In genomic region chr16:13216116-13216952, GRCm38 (mm10) we compare ENCODE assay signal across 10 mouse cellular contexts. TPM values are rescaled to one million over a fixed set of nuclear protein-coding genes. Genes with fewer than 3 reads are reported as not detected.
A peak's percentile ranks its signal among the peaks of the same experiment; 100 is the strongest.
DNase-seq lines count a peak whose midpoint lies in the region; ATAC-seq and TF ChIP-seq lines count a peak whose summit lies in the region.
"Had no signal": no experiment of that assay in that cellular context is flagged by ENCODE, and none has a peak within 500 bp of the region (broad histone marks: within the 10 kb centered on the region; RNA-seq: fewer than 3 reads in every experiment).

No protein-coding gene starts in this region.

- DNase-seq in lung, embryonic 14.5 days: peak; percentile 62
- DNase-seq in lung, postnatal 4 days: no peak
- peak; percentile 35 for DNase-seq in gastrocnemius, postnatal 14 days
- no peak for DNase-seq in left cerebral cortex, postnatal 25 days (ENCODE audit: low spot score in 2 of 2)
- DNase-seq: retina, postnatal 1 day; thymus, postnatal 36 days had no signal

- H3K4me3 ChIP-seq in lung, embryonic 14.5 days (ENCODE audit: low read depth, low read length): no peak overlapping the region
- no peak overlapping the region for H3K4me3 ChIP-seq in stomach, embryonic 15.5 days (replicated peaks)
- H3K4me3 ChIP-seq: midbrain, embryonic 15.5 days had no signal

- 64% methylated on average over 5 of the region's 5 CpGs for WGBS in lung, embryonic 14.5 days
- 60% methylated on average over 5 of the region's 5 CpGs for WGBS in stomach, embryonic 15.5 days

- TF ChIP-seq CTCF in lung, embryonic 14.5 days (IDR thresholded peaks at IDR 0.05; ENCODE audit: low read depth): peak; percentile 49

- H3K4me2 ChIP-seq in lung, embryonic 14.5 days: no peak overlapping the region
- no peak overlapping the region for H3K4me2 ChIP-seq in stomach, embryonic 15.5 days
- H3K4me2 ChIP-seq: midbrain, embryonic 15.5 days had no signal

- H3K9ac ChIP-seq in lung, embryonic 14.5 days: no peak overlapping the region
- no peak overlapping the region for H3K9ac ChIP-seq in stomach, embryonic 15.5 days
- H3K9ac ChIP-seq: midbrain, embryonic 15.5 days had no signal

- no peaks in the 10 kb centered on the region for H3K9me3 ChIP-seq in lung, embryonic 14.5 days (ENCODE audit: low read depth, low read length)
- H3K9me3 ChIP-seq in stomach, embryonic 15.5 days: no peaks in the 10 kb centered on the region
- H3K9me3 ChIP-seq: midbrain, embryonic 15.5 days had no signal

- peak; percentile 31; the same call in 1 of the 2 replicates for ATAC-seq in lung, embryonic 14.5 days (ENCODE audit: insufficient read depth)
- peak; percentile 13 to 67; a peak in 2 of 4 replicates for ATAC-seq in hematopoietic stem cell, adult 5-6 weeks (replicated peaks in 1 of 2; ENCODE audit: insufficient read depth in 1 of 2, low FRiP score in 2 of 2, low TSS enrichment in 1 of 2, low read depth in 1 of 2, poor library complexity in 2 of 2, severe bottlenecking in 2 of 2)
- peak; percentile 65; the same call in 1 of the 2 replicates for ATAC-seq in stomach, embryonic 15.5 days (ENCODE audit: insufficient read depth, low FRiP score, low read depth)
- no peak for ATAC-seq in activated CD4-positive, CD25-positive, alpha-beta regulatory T cell, adult 4 months
- ATAC-seq: midbrain, embryonic 15.5 days had no signal

- no peaks in the 10 kb centered on the region for H3K27me3 ChIP-seq in lung, embryonic 14.5 days (ENCODE audit: insufficient read depth, low read length)
- no peaks in the 10 kb centered on the region for H3K27me3 ChIP-seq in stomach, embryonic 15.5 days (replicated peaks)
- H3K27me3 ChIP-seq: midbrain, embryonic 15.5 days had no signal

- H3K4me1 ChIP-seq in lung, embryonic 14.5 days (ENCODE audit: insufficient read depth): no peaks in the 10 kb centered on the region
- no peaks in the 10 kb centered on the region for H3K4me1 ChIP-seq in stomach, embryonic 15.5 days
- H3K4me1 ChIP-seq: midbrain, embryonic 15.5 days had no signal

- intact Hi-C loops in gastrocnemius, postnatal 14 days (cut with DNase I; ENCODE audit: low total_unique reads): no loop called here
- intact Hi-C loops in left cerebral cortex, postnatal 25 days (cut with DNase I): no loop called here

- H3K27ac ChIP-seq in lung, embryonic 14.5 days (ENCODE audit: low read depth): no peak overlapping the region
- no peak overlapping the region for H3K27ac ChIP-seq in stomach, embryonic 15.5 days
- H3K27ac ChIP-seq: midbrain, embryonic 15.5 days had no signal

- H3K36me3 ChIP-seq in lung, embryonic 14.5 days (ENCODE audit: insufficient read depth): no peaks in the 10 kb centered on the region
- H3K36me3 ChIP-seq in stomach, embryonic 15.5 days: no peaks in the 10 kb centered on the region
- H3K36me3 ChIP-seq: midbrain, embryonic 15.5 days had no signal

RNA-seq across cellular contexts. Expression of gene Mrtfb, which starts 39.9 kb away (rescaled TPM):
- 33.9 and 35.1 TPM in 2 replicates for polyA plus RNA-seq in lung, embryonic 14.5 days (2014; fragmentation: Nextera tagmentation; extraction: Ambion mirVana)
- 10 to 100 TPM; 27.4 to 33.3 TPM for total RNA-seq in gastrocnemius, postnatal 14 days (2021)
- 9.1 and 10.4 TPM in 2 replicates for total RNA-seq in hematopoietic stem cell, adult 5-6 weeks (2017)
- 22.5 and 22.8 TPM in 2 replicates for polyA plus RNA-seq in stomach, embryonic 15.5 days (2015; fragmentation: Nextera tagmentation; extraction: Ambion mirVana)
- polyA plus RNA-seq in activated CD4-positive, CD25-positive, alpha-beta regulatory T cell, adult 4 months (2017; shearing (Covaris generic)): 10 to 100 TPM; 11.9 to 14.2 TPM
- total RNA-seq in left cerebral cortex, postnatal 25 days (2021): 100 to 1,000 TPM; 182 to 185 TPM

Comparison
In these comparisons a context has a peak if more than half of its experiments do, and no peak if none do; other contexts are left out.
1. DNase-seq: peak in lung, embryonic 14.5 days (single experiment) and gastrocnemius, postnatal 14 days (single experiment); none in lung, postnatal 4 days (0 of 2) and left cerebral cortex, postnatal 25 days (0 of 2).
2. RNA of gene Mrtfb, which starts 39.9 kb away (total RNA-seq): 182 to 185 TPM in left cerebral cortex, postnatal 25 days; 27.4 to 33.3 TPM in gastrocnemius, postnatal 14 days and 9.1 to 10.4 TPM in hematopoietic stem cell, adult 5-6 weeks; every median in the first group is over 4 times any median in the second.